Mouse (Mus musculus) induced T-regulatory cell, adult 2 months (primary cell): ENCODE data around the gene 1700025F22Rik.
"Not testable (repeated sequence)": the region's sequence is repeated elsewhere in the genome, so short reads cannot be mapped to it uniquely, and the experiment has no call there.

Experiments
- DNase-seq: peaks from one replicate; pipeline ENCODE4 v3.0.0-alpha.2; 2012; ENCODE audit warnings: low read depth

1700025F22Rik gene

GRCm38 (mm10) chr19:11165172-11165571 lies at the start of gene 1700025F22Rik:
Gene 1700025F22Rik (minus strand): TSS chr19:11165320.
- peak; percentile 49 for DNase-seq

- no peak for DNase-seq
These were observed 31.4 kb upstream of the 1700025F22Rik start, which contains the start of gene Ms4a13 for GRCm38 (mm10) chr19:11196546-11196945. Gene Ms4a13 (minus strand): TSS chr19:11196737.

- no peak for DNase-seq
These were observed 27.4 kb upstream of the 1700025F22Rik start for GRCm38 (mm10) chr19:11192552-11192951.

- DNase-seq: peak; percentile 65
These were observed 19.0 kb upstream of the 1700025F22Rik start for GRCm38 (mm10) chr19:11184121-11184520.

GRCm38 (mm10) chr19:11177464-11177863 lies 12.3 kb upstream of the 1700025F22Rik start:
- no peak for DNase-seq

GRCm38 (mm10) chr19:11157890-11158289 lies 7.2 kb downstream of the 1700025F22Rik start:
- not testable (repeated sequence) for DNase-seq

GRCm38 (mm10) chr19:11135336-11135735 lies 29.8 kb downstream of the 1700025F22Rik start:
- DNase-seq: no peak

- DNase-seq: no peak
These were observed 30.3 kb downstream of the 1700025F22Rik start for GRCm38 (mm10) chr19:11134852-11135251.

- DNase-seq: not testable (repeated sequence)
These were observed 34.3 kb downstream of the 1700025F22Rik start, which contains the start of gene 1700017D01Rik for GRCm38 (mm10) chr19:11130776-11131175. Gene 1700017D01Rik (minus strand): TSS chr19:11130876.

- DNase-seq: peak; percentile 39
These were observed 35.4 kb downstream of the 1700025F22Rik start for GRCm38 (mm10) chr19:11129702-11130101.

- DNase-seq: peak; percentile 34
These were observed 44.1 kb downstream of the 1700025F22Rik start for GRCm38 (mm10) chr19:11121016-11121420.

- DNase-seq: no peak
These were observed 45.8 kb downstream of the 1700025F22Rik start for GRCm38 (mm10) chr19:11119338-11119737.

GRCm38 (mm10) chr19:11107746-11108145 lies 57.4 kb downstream of the 1700025F22Rik start:
- peak; percentile 53 for DNase-seq

- no peak for DNase-seq
These were observed 63.2 kb downstream of the 1700025F22Rik start for GRCm38 (mm10) chr19:11101880-11102279.

- DNase-seq: no peak
These were observed 66.7 kb downstream of the 1700025F22Rik start for GRCm38 (mm10) chr19:11098401-11098800.

- DNase-seq: peak; percentile 56
These were observed 73.0 kb downstream of the 1700025F22Rik start for GRCm38 (mm10) chr19:11092131-11092530.
